Comparison of ENCODE assay signal across 7 mouse cellular contexts in the genomic region with DNA sequence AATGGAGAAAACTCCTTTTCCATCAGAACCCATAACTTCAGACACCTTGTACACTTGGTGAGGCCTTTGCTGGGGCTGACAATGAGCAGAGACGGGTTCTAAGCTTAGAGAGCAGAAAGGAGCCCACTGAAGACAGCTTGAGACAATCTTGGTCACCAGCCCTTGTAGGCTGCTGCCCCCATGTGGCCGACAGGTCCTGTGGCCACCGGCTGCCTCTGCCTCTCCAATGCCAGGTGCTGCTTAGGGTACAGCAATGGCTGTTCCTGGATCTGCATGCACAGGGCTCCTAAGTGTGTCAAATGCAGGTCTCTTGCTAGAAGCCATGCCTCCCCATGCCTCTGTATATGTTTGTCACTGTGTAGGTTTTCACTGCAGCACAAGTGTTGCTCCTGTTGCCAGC. TPM values are rescaled to one million over a fixed set of nuclear protein-coding genes. Genes with fewer than 3 reads are reported as not detected.
DNase-seq lines count a peak whose midpoint lies in the region; ATAC-seq and TF ChIP-seq lines count a peak whose summit lies in the region.

No protein-coding gene starts in this region.

- no peaks in the 10 kb centered on the region for H3K4me1 ChIP-seq in kidney, adult 2 months (ENCODE audit: control insufficient read depth, insufficient read depth, low read length)
- no peaks in the 10 kb centered on the region for H3K4me1 ChIP-seq in limb, embryonic 11.5 days (ENCODE audit: control insufficient read depth, insufficient read depth, low read length)
- no peaks in the 10 kb centered on the region for H3K4me1 ChIP-seq in midbrain, embryonic 16.5 days (ENCODE audit: control insufficient read depth, insufficient read depth, low read length)

- peak overlapping the region; percentile 1; the same call in 1 of the 2 replicates for H3K4me3 ChIP-seq in kidney, adult 2 months (ENCODE audit: insufficient read depth, low read depth, low read length)
- H3K4me3 ChIP-seq in limb, embryonic 11.5 days (ENCODE audit: low read depth, low read length), result no peak overlapping the region
- H3K4me3 ChIP-seq in midbrain, embryonic 16.5 days (ENCODE audit: low read depth, low read length), result no peak overlapping the region

- H3K9ac ChIP-seq in limb, embryonic 11.5 days (ENCODE audit: low read length), result no peak overlapping the region
- no peak overlapping the region for H3K9ac ChIP-seq in midbrain, embryonic 16.5 days (ENCODE audit: low read depth, low read length)

- H3K9me3 ChIP-seq in limb, embryonic 11.5 days (ENCODE audit: control insufficient read depth, low read length), result no peaks in the 10 kb centered on the region
- no peaks in the 10 kb centered on the region for H3K9me3 ChIP-seq in midbrain, embryonic 16.5 days (replicated peaks; ENCODE audit: control insufficient read depth, low read length, poor library complexity, severe bottlenecking)

- peak; percentile 93 for TF ChIP-seq CTCF in kidney, adult 2 months (conservative IDR thresholded peaks at IDR 0.05; ENCODE audit: insufficient read depth, insufficient read length, low read depth, low read length)

- no peak overlapping the region for H3K4me2 ChIP-seq in limb, embryonic 11.5 days (ENCODE audit: low read depth, severe bottlenecking)
- no peak overlapping the region for H3K4me2 ChIP-seq in midbrain, embryonic 16.5 days (ENCODE audit: low read length)

- no peak for TF ChIP-seq POLR2A in kidney, adult 2 months (IDR thresholded peaks at IDR 0.05; ENCODE audit: low read depth, low read length)

- WGBS in kidney, adult 2 months, result 9% methylated on average over 3 of the region's 3 CpGs
- 42% methylated on average over 3 of the region's 3 CpGs for WGBS in limb, embryonic 11.5 days
- 28% methylated on average over 3 of the region's 3 CpGs for WGBS in midbrain, embryonic 16.5 days

- no peak for ATAC-seq in limb, embryonic 11.5 days (ENCODE audit: insufficient number of reproducible peaks, low FRiP score, low TSS enrichment, low read depth)
- peak; percentile 81 for ATAC-seq in midbrain, embryonic 16.5 days

- no peaks in the 10 kb centered on the region; the same call in none of the 2 replicates for H3K36me3 ChIP-seq in kidney, adult 2 months (ENCODE audit: control insufficient read depth, insufficient read depth, low read length)
- peaks cover 38% of the 10 kb centered on the region for H3K36me3 ChIP-seq in limb, embryonic 11.5 days (ENCODE audit: control insufficient read depth, insufficient read depth, low read length)
- H3K36me3 ChIP-seq in midbrain, embryonic 16.5 days (ENCODE audit: control insufficient read depth, insufficient read depth, low read length), result peaks cover 51% of the 10 kb centered on the region

- DNase-seq in adrenal gland, postnatal 10 days, result peak; percentile 86
- peak; percentile 35 for DNase-seq in embryo, embryonic 9.5 days (ENCODE audit: extremely low spot score)
- DNase-seq in heart, adult 18-20 months, result peak; percentile 86 to 90
- DNase-seq in kidney, adult 2 months, result peak; percentile 83
- peak; percentile 67 for DNase-seq in limb, embryonic 11.5 days (ENCODE audit: low spot score)
- peak; percentile 63 to 89 for DNase-seq in spleen, postnatal 10 days (ENCODE audit: low spot score in 2 of 2)

- H3K27me3 ChIP-seq in kidney, adult 2 months (replicated peaks; ENCODE audit: control insufficient read depth, insufficient read depth, low read length), result no peaks in the 10 kb centered on the region
- no peaks in the 10 kb centered on the region for H3K27me3 ChIP-seq in limb, embryonic 11.5 days (ENCODE audit: control insufficient read depth, insufficient read depth, low read length)
- H3K27me3 ChIP-seq in midbrain, embryonic 16.5 days (ENCODE audit: control insufficient read depth, insufficient read depth, low read depth, low read length), result no peaks in the 10 kb centered on the region

- 0 out of 2 replicates have a peak overlapping the region, but pooled peaks have one; percentile 13 for H3K27ac ChIP-seq in kidney, adult 2 months (ENCODE audit: insufficient read depth, low read depth, low read length)
- no peak overlapping the region for H3K27ac ChIP-seq in limb, embryonic 11.5 days (replicated peaks; ENCODE audit: low read depth, low read length)
- H3K27ac ChIP-seq in midbrain, embryonic 16.5 days (ENCODE audit: low read length), result no peak overlapping the region

RNA-seq across cellular contexts. Expression of gene Klf2, which starts 47.0 kb away (rescaled TPM):
- total RNA-seq in adrenal gland, postnatal 10 days (2021), result 10 to 100 TPM; 48.0 to 99.9 TPM
- 10 to 100 TPM; 74.3 to 76.9 TPM for total RNA-seq in heart, adult 18-20 months (2021)
- polyA plus RNA-seq in kidney, adult 2 months (2012; rRNA removed), result 20.9 and 22.2 TPM in 2 replicates
- 3.1 and 4.2 TPM in 2 replicates for polyA plus RNA-seq in limb, embryonic 11.5 days (2014; fragmentation: Nextera tagmentation; extraction: Ambion mirVana)
- 3.6 and 4.0 TPM in 2 replicates for polyA plus RNA-seq in midbrain, embryonic 16.5 days (2015; fragmentation: Nextera tagmentation; extraction: Ambion mirVana)

RNA-seq across cellular contexts. Expression of gene Eps15l1, which starts 55.4 kb away (rescaled TPM):
- 10 to 100 TPM; 41.6 to 63.1 TPM for total RNA-seq in adrenal gland, postnatal 10 days (2021)
- total RNA-seq in heart, adult 18-20 months (2021), result 10 to 100 TPM; 35.5 to 41.0 TPM
- polyA plus RNA-seq in kidney, adult 2 months (2012; rRNA removed), result 30.3 and 31.9 TPM in 2 replicates
- polyA plus RNA-seq in limb, embryonic 11.5 days (2014; fragmentation: Nextera tagmentation; extraction: Ambion mirVana), result 82.2 and 83.7 TPM in 2 replicates
- 56.4 and 57.9 TPM in 2 replicates for polyA plus RNA-seq in midbrain, embryonic 16.5 days (2015; fragmentation: Nextera tagmentation; extraction: Ambion mirVana)

Comparison
In these comparisons a context has a peak if more than half of its experiments do, and no peak if none do; other contexts are left out.
1. DNase-seq: peak in every context shown above with its lines; median percentile 88 in heart, adult 18-20 months; 86 in adrenal gland, postnatal 10 days; 83 in kidney, adult 2 months; 76 in spleen, postnatal 10 days; 67 in limb, embryonic 11.5 days; 35 in embryo, embryonic 9.5 days.